Mouse (Mus musculus) ES-E14 (cell line): Measurements from ENCODE around the gene Alg12. TPM values are rescaled to one million over a fixed set of nuclear protein-coding genes. Genes with fewer than 3 reads are reported as not detected.

Experiments
- DNase-seq: peaks from one replicate; pipeline ENCODE4 v3.0.0-alpha.2; 2013; ENCODE audit warnings: low read depth, low spot score
- H3K27ac ChIP-seq: 2 replicates; pipeline ENCODE4 v1.5.1; 2012; ENCODE audit warnings: low read depth, mild to moderate bottlenecking, low read length, moderate library complexity, mixed read lengths; ENCODE audit not compliant: poor library complexity, insufficient read depth, severe bottlenecking
- H3K36me3 ChIP-seq: 2 replicates; pipeline ENCODE4 v1.6.1; 2012; ENCODE audit warnings: mild to moderate bottlenecking, low read length, moderate library complexity, mixed read lengths; ENCODE audit not compliant: control insufficient read depth, poor library complexity, insufficient read depth, severe bottlenecking
- H3K4me1 ChIP-seq, 2 experiments: fragments of 150-350 bp in 1 of 2; sonication (generic) in 1 of 2; 2 replicates each; pipeline ENCODE4 v1.6.1; 2012; ENCODE audit warnings: low read length in 2 of 2, mild to moderate bottlenecking in 1 of 2, mixed read lengths in 1 of 2; ENCODE audit not compliant: control insufficient read depth in 2 of 2, insufficient read depth in 2 of 2, poor library complexity in 1 of 2
- H3K4me3 ChIP-seq, 2 experiments: fragments of 150-350 bp in 1 of 2; sonication (generic) in 1 of 2; 2 replicates each; pipeline ENCODE4 v1.5.1; 2012; ENCODE audit warnings: low read length in 2 of 2, low read depth in 1 of 2, mild to moderate bottlenecking in 1 of 2, mixed read lengths in 1 of 2; ENCODE audit not compliant: insufficient read depth in 1 of 2, poor library complexity in 1 of 2, severe bottlenecking in 1 of 2
- H3K9ac ChIP-seq: 2 replicates; pipeline ENCODE4 v1.6.1; 2012; ENCODE audit warnings: low read depth, mild to moderate bottlenecking, low read length, mixed read lengths; ENCODE audit not compliant: poor library complexity, insufficient read depth, severe bottlenecking
- H3K9me3 ChIP-seq: fragments of 150-350 bp; sonication (generic); 2 replicates; pipeline ENCODE4 v1.6.1; 2012; ENCODE audit warnings: low read depth, mild to moderate bottlenecking, low read length; ENCODE audit not compliant: control insufficient read depth, insufficient read depth
- CHD2 ChIP-seq: IDR thresholded peaks from 2 replicates; pipeline ENCODE4 v1.6.1; 2014; ENCODE audit warnings: mild to moderate bottlenecking, low read depth, low read length, inconsistent platforms
- HCFC1 ChIP-seq: IDR thresholded peaks from 2 replicates; pipeline ENCODE4 v1.6.1; 2012; ENCODE audit warnings: low read length, inconsistent platforms, borderline replicate concordance; ENCODE audit not compliant: insufficient read depth
- MAFK ChIP-seq: IDR thresholded peaks from 2 replicates; pipeline ENCODE4 v1.6.1; 2014; ENCODE audit warnings: mild to moderate bottlenecking, low read depth, low read length, inconsistent platforms; ENCODE audit not compliant: insufficient read depth
- ZC3H11A ChIP-seq: IDR thresholded peaks from 2 replicates; pipeline ENCODE4 v1.6.1; 2012; ENCODE audit warnings: low read depth, mild to moderate bottlenecking, inconsistent platforms, low read length, borderline replicate concordance
- ZNF384 ChIP-seq: IDR thresholded peaks from 2 replicates; pipeline ENCODE4 v1.6.1; 2012; ENCODE audit warnings: low read depth, low read length, inconsistent platforms
- in situ Hi-C, 2 experiments: fragments of 600-800 bp; cut with MboI; formaldehyde crosslinking; loops; one replicate each; pipeline ENCODE4 v1.15.1; 2025; ENCODE audit warnings: low sequenced_read_pairs in 2 of 2, inconsistent platforms in 1 of 2; ENCODE audit not compliant: unreplicated experiment in 2 of 2
- total RNA-seq: library from RNA; depleted of rRNA; stranded (reverse); fragments of 300-350 nt; gene quantifications from 2 replicates; pipeline ENCODE4 v1.2.3, GENCODE M21; 2012

Alg12 gene
- total RNA-seq, 1 experiment, result 17.8 TPM

GRCm38 (mm10) chr15:88823376-88823775 lies 4.3 kb upstream of the Alg12 start:
- H3K27ac ChIP-seq, result no peak overlapping the region
- no peak overlapping the region for H3K9ac ChIP-seq
- no peak for DNase-seq
- H3K4me1 ChIP-seq, result peaks cover 0 to 2% of the 10 kb centered on the region in 2 experiments; a peak in 1 of 4 replicates
- no peaks in the 10 kb centered on the region for H3K9me3 ChIP-seq
- in situ Hi-C loops, result loop anchor here in 1 of 2 experiments (10.0 kb wide), 1 partner anchor 101 kb away; no protein-coding TSS in a partner anchor
- peaks cover 40% of the 10 kb centered on the region for H3K36me3 ChIP-seq
- TF ChIP-seq MAFK, result no peak
- no peak for TF ChIP-seq CHD2
- no peak for TF ChIP-seq ZNF384
- no peak for TF ChIP-seq ZC3H11A
- TF ChIP-seq HCFC1, result no peak
- H3K4me3 ChIP-seq, result no peak overlapping the region

DNA sequence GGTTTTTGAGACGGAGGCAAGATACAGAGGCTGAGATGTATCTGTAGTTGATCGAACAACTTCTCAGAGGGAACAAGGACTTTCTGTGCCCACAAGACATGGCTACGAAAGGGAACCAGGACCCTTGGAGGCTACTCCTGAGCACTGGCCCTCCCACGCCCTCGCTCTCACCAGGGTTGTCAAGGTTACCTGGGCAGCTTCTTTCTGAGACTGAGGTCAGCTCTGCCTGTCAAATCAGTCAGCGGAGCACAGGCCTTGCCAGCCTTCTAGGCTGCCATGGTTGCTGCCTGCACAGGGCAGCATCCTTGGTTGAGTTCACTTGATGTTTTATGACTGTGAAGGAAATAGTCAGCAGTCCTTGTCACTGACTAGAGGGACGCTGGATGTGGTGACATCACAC lies 3.4 kb upstream of the Alg12 start:
- TF ChIP-seq ZC3H11A, result no peak
- H3K9me3 ChIP-seq, result no peaks in the 10 kb centered on the region
- H3K4me1 ChIP-seq, result no peaks in the 10 kb centered on the region
- no peak overlapping the region for H3K4me3 ChIP-seq
- H3K36me3 ChIP-seq, result peaks cover 40% of the 10 kb centered on the region
- no peak overlapping the region for H3K27ac ChIP-seq
- in situ Hi-C loops, result loop anchor here in 1 of 2 experiments (10.0 kb wide), 1 partner anchor 102 kb away; no protein-coding TSS in a partner anchor
- no peak overlapping the region for H3K9ac ChIP-seq
- DNase-seq, result no peak

GRCm38 (mm10) chr15:88821403-88821802 lies 2.3 kb upstream of the Alg12 start:
- H3K36me3 ChIP-seq, result peaks cover 36% of the 10 kb centered on the region
- H3K9ac ChIP-seq, result no peak overlapping the region
- H3K4me3 ChIP-seq, result no peak overlapping the region

DNA sequence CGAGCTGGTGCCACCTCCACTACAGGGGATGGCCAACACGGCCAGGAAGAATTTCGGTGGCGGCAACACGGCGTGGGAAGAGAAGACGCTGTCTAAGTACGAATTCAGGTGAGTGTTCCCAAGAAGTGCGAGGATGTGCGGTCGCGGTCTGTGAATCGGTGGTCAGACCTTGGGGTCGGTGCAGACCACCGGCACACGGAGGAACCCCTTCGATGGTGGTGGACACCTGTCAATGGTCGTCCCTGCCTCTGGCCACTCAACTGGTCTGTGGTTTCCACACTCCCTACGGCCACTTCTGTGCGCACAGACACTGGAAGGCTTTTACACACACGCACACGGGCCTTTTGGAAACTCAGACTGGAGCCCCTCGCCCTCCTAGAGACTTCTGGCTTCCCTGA lies 787 bp upstream of the Alg12 start:
- H3K27ac ChIP-seq, result no peak overlapping the region
- no peaks in the 10 kb centered on the region for H3K4me1 ChIP-seq
- H3K4me3 ChIP-seq, result peak overlapping the region; percentile 83 to 93
- H3K9ac ChIP-seq, result peak overlapping the region; percentile 90
- no peak for TF ChIP-seq ZNF384
- no peak for TF ChIP-seq MAFK
- no peak for TF ChIP-seq ZC3H11A
- no peak for DNase-seq
- H3K36me3 ChIP-seq, result peaks cover 35% of the 10 kb centered on the region
- in situ Hi-C loops, result loop anchor here in 1 of 2 experiments (10.0 kb wide), 1 partner anchor 105 kb away; no protein-coding TSS in a partner anchor
- no peaks in the 10 kb centered on the region for H3K9me3 ChIP-seq

More at GRCm38 (mm10) chr15:88821403-88821802, 2.3 kb upstream of the Alg12 start:
- H3K9me3 ChIP-seq, result no peaks in the 10 kb centered on the region
- in situ Hi-C loops, result loop anchor here in 1 of 2 experiments (10.0 kb wide), 1 partner anchor 103 kb away; no protein-coding TSS in a partner anchor
- no peak for DNase-seq
- no peak for TF ChIP-seq ZC3H11A
- no peak for TF ChIP-seq CHD2
- no peak for TF ChIP-seq MAFK
- no peak for TF ChIP-seq HCFC1
- no peak for TF ChIP-seq ZNF384
- no peak overlapping the region for H3K27ac ChIP-seq
- H3K4me1 ChIP-seq, result no peaks in the 10 kb centered on the region

DNA sequence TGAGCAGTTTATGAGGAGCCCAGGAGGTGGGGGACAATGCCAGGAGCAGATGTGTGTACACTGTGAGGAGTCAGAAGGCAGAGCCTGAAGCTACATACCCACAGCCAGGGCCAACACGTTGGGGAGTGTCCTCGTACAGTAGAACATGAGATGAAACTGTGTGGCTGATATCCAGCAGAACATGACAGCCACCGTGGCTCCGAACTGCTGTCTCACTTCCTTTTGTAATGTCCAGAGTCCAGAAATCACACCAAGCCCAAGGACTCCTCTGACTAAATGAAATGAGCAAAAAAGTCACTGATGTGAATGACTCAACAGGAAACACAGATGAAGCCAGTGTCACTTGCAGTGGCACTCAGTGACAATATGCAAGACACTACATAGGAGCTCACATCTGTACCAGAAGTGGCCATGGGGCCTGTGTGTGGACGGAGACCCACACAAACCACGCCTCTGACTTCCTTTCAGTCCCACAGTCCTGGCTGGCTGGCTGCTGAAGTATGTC lies 3.9 kb downstream of the Alg12 start:
- Histone ChIP-seq H3K4me3 (no peak overlapping the region), H3K9me3 (no peaks in the 10 kb centered on the region), H3K36me3 (peaks cover 6% of the 10 kb centered on the region; the same call in 1 of the 2 replicates), H3K4me1 (no peaks in the 10 kb centered on the region; a peak in 1 of 4 replicates), H3K27ac (no peak overlapping the region), H3K9ac (no peak overlapping the region)
- in situ Hi-C loops, result no loop called here
- no peak for TF ChIP-seq HCFC1
- no peak for TF ChIP-seq ZC3H11A
- no peak for TF ChIP-seq ZNF384
- no peak for TF ChIP-seq CHD2
- no peak for TF ChIP-seq MAFK
- DNase-seq, result no peak
